Mouse (Mus musculus): ENCODE data around the gene Adgrl1. TPM values are rescaled to one million over a fixed set of nuclear protein-coding genes. Genes with fewer than 3 reads are reported as not detected.
A peak's percentile ranks its signal among the peaks of the same experiment; 100 is the strongest.

The Adgrl1 gene
- total and polyA plus RNA-seq, 3 experiments, result 11.3 to 31.2 (median 18.5) TPM

- ATAC-seq (ENCODE audit: extremely low read depth, insufficient number of reproducible peaks, low FRiP score, poor library complexity, severe bottlenecking), result peak; percentile 95
- no peaks in the 10 kb centered on the region for H3K9me3 ChIP-seq (replicated peaks)
- 0 out of 2 replicates have a peak, but pooled peaks cover 3% of the 10 kb centered on the region for H3K27me3 ChIP-seq (ENCODE audit: insufficient read depth, low read length)
- peak within 1 kb of the TSS; percentile 76 for H3K4me3 ChIP-seq (ENCODE audit: low read depth, low read length)
- H3K4me1 ChIP-seq (ENCODE audit: insufficient read depth, low read depth, low read length), result peaks cover 26% of the 10 kb centered on the region
- peaks cover 24% of the 10 kb centered on the region for H3K36me3 ChIP-seq (replicated peaks)
- DNase-seq (ENCODE audit: low spot score), result peak; percentile 99
- TF ChIP-seq POLR2AphosphoS5 (IDR thresholded peaks at IDR 0.05; ENCODE audit: insufficient replicate concordance, low read depth, low read length), result no peak
- no peak for TF ChIP-seq CTCF (IDR thresholded peaks at IDR 0.05; ENCODE audit: low read depth, low read length)
- no peak for TF ChIP-seq GATA1 (IDR thresholded peaks at IDR 0.05; ENCODE audit: borderline replicate concordance, low read length)
- TF ChIP-seq TAL1 (conservative IDR thresholded peaks at IDR 0.05; ENCODE audit: low read depth, low read length), result no peak
- no peak for TF ChIP-seq GATA2 (IDR thresholded peaks at IDR 0.05; ENCODE audit: borderline replicate concordance, low read depth, low read length)
These were observed 55.4 kb downstream of the Adgrl1 start, which contains the start of the genes Gm10644 and Asf1b for GRCm38 (mm10) chr8:83955106-83955957. TSS of gene Gm10644 (minus strand) at chr8:83955205. TSS of gene Asf1b (plus strand) at chr8:83955507.

GRCm38 (mm10) chr8:83955958-83956218, 56.0 kb downstream of the Adgrl1 start:
- ATAC-seq (ENCODE audit: extremely low read depth, insufficient number of reproducible peaks, low FRiP score, poor library complexity, severe bottlenecking) (no peak), DNase-seq (ENCODE audit: low spot score) (no peak)
- H3K4me3 ChIP-seq (ENCODE audit: low read depth, low read length), result peak overlapping the region; percentile 76
- peaks cover 28% of the 10 kb centered on the region for H3K36me3 ChIP-seq (replicated peaks)
- H3K4me1 ChIP-seq (ENCODE audit: insufficient read depth, low read depth, low read length), result peaks cover 26% of the 10 kb centered on the region
- 0 out of 2 replicates have a peak, but pooled peaks cover 3% of the 10 kb centered on the region for H3K27me3 ChIP-seq (ENCODE audit: insufficient read depth, low read length)
- TF ChIP-seq GATA1 (IDR thresholded peaks at IDR 0.05; ENCODE audit: borderline replicate concordance, low read length), result no peak
- no peak for TF ChIP-seq CTCF (IDR thresholded peaks at IDR 0.05; ENCODE audit: low read depth, low read length)
- TF ChIP-seq POLR2AphosphoS5 (IDR thresholded peaks at IDR 0.05; ENCODE audit: insufficient replicate concordance, low read depth, low read length), result no peak
- no peak for TF ChIP-seq TAL1 (conservative IDR thresholded peaks at IDR 0.05; ENCODE audit: low read depth, low read length)
- no peak for TF ChIP-seq GATA2 (IDR thresholded peaks at IDR 0.05; ENCODE audit: borderline replicate concordance, low read depth, low read length)
- H3K9me3 ChIP-seq (replicated peaks), result no peaks in the 10 kb centered on the region

DNA sequence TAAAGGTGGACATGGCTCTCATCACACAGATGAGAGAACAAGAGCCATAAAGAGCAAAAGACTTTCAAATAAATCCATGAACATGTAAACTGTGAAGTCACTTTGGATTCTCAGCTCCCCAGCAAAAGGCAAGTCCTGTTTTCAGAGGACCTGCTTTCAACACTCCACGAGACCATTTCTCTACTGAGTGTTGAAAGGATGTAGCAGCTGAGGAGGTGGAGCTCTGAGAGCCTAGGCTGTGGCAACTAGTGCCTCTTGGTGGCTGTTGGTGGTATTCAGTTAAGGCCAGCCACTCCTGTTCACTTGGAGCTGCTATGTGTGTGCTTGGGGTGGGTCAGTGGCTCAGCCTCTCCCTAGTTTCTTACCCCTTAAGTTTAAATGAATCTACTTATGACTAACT, 56.9 kb downstream of the Adgrl1 start:
- ATAC-seq (ENCODE audit: extremely low read depth, insufficient number of reproducible peaks, low FRiP score, poor library complexity, severe bottlenecking), result no peak
- peaks cover 37% of the 10 kb centered on the region for H3K36me3 ChIP-seq (replicated peaks)
- peak; percentile 49 for DNase-seq (ENCODE audit: low spot score)
- H3K4me1 ChIP-seq (ENCODE audit: insufficient read depth, low read depth, low read length), result peaks cover 31% of the 10 kb centered on the region
- H3K27me3 ChIP-seq (ENCODE audit: insufficient read depth, low read length), result no peaks in the 10 kb centered on the region
- no peak for TF ChIP-seq CTCF (IDR thresholded peaks at IDR 0.05; ENCODE audit: low read depth, low read length)
- TF ChIP-seq POLR2AphosphoS5 (IDR thresholded peaks at IDR 0.05; ENCODE audit: insufficient replicate concordance, low read depth, low read length), result no peak
- TF ChIP-seq GATA1 (IDR thresholded peaks at IDR 0.05; ENCODE audit: borderline replicate concordance, low read length), result no peak
- no peak for TF ChIP-seq GATA2 (IDR thresholded peaks at IDR 0.05; ENCODE audit: borderline replicate concordance, low read depth, low read length)
- no peak for TF ChIP-seq TAL1 (conservative IDR thresholded peaks at IDR 0.05; ENCODE audit: low read depth, low read length)
- peak overlapping the region; percentile 76; the same call in 1 of the 2 replicates for H3K4me3 ChIP-seq (ENCODE audit: low read depth, low read length)
- no peaks in the 10 kb centered on the region for H3K9me3 ChIP-seq (replicated peaks)

DNA sequence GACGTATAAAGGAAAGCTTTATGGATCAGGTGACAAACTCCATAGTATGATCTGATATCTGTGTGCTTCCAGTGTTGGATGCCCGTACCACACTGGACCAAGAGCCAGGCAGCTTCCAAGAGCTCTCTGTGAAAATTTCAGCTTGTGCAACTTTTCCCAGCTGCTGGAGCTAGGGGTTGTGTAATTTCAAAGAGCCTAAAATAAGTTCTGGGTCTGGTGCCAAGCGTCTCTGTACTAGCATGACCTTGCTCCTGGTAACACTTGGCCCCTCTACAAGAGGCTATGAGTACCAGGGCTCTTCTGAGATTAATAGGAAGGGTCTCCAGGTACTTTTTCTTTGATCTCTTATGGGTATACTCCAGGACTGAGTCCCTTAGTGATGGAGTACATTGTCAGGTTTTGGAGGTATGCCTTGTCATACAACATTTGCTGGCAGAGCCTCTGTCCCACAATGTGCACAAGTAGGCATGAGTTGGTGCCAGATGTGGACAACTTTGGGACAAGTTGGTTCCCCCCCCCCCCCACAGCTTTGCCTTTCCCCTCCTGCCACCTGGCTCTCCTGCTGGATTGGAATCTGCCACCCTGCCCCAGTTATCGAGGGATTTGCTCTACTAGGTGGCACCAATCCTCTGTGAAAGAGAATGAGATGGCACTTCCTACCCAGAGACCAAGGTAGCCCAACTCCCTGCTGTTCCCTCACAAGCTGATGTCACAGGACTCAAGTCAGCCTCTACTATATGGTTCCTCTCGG, 64.3 kb downstream of the Adgrl1 start:
- Histone ChIP-seq H3K4me1 (ENCODE audit: insufficient read depth, low read depth, low read length) (peaks cover 4% of the 10 kb centered on the region; the same call in 1 of the 2 replicates), H3K36me3 (replicated peaks) (peaks cover 91% of the 10 kb centered on the region), H3K9me3 (replicated peaks) (no peaks in the 10 kb centered on the region), H3K27me3 (ENCODE audit: insufficient read depth, low read length) (no peaks in the 10 kb centered on the region), H3K4me3 (ENCODE audit: low read depth, low read length) (no peak overlapping the region)
- TF ChIP-seq CTCF (IDR thresholded peaks at IDR 0.05; ENCODE audit: low read depth, low read length) (no peak), GATA2 (IDR thresholded peaks at IDR 0.05; ENCODE audit: borderline replicate concordance, low read depth, low read length) (no peak), POLR2AphosphoS5 (IDR thresholded peaks at IDR 0.05; ENCODE audit: insufficient replicate concordance, low read depth, low read length) (no peak), TAL1 (conservative IDR thresholded peaks at IDR 0.05; ENCODE audit: low read depth, low read length) (no peak)
- no peak for DNase-seq (ENCODE audit: low spot score)
- no peak for ATAC-seq (ENCODE audit: extremely low read depth, insufficient number of reproducible peaks, low FRiP score, poor library complexity, severe bottlenecking)

- H3K9me3 ChIP-seq (replicated peaks), result no peaks in the 10 kb centered on the region
- no peak overlapping the region for H3K4me3 ChIP-seq (ENCODE audit: low read depth, low read length)
- H3K36me3 ChIP-seq (replicated peaks), result peaks cover 88% of the 10 kb centered on the region
- peaks cover 16% of the 10 kb centered on the region for H3K4me1 ChIP-seq (ENCODE audit: insufficient read depth, low read depth, low read length)
- no peaks in the 10 kb centered on the region for H3K27me3 ChIP-seq (ENCODE audit: insufficient read depth, low read length)
- no peak for DNase-seq (ENCODE audit: low spot score)
- TF ChIP-seq TAL1 (conservative IDR thresholded peaks at IDR 0.05; ENCODE audit: low read depth, low read length) (no peak), POLR2AphosphoS5 (IDR thresholded peaks at IDR 0.05; ENCODE audit: insufficient replicate concordance, low read depth, low read length) (no peak), CTCF (IDR thresholded peaks at IDR 0.05; ENCODE audit: low read depth, low read length) (no peak), GATA2 (IDR thresholded peaks at IDR 0.05; ENCODE audit: borderline replicate concordance, low read depth, low read length) (no peak), GATA1 (IDR thresholded peaks at IDR 0.05; ENCODE audit: borderline replicate concordance, low read length) (no peak)
- ATAC-seq (ENCODE audit: extremely low read depth, insufficient number of reproducible peaks, low FRiP score, poor library complexity, severe bottlenecking), result no peak
These were observed 67.8 kb downstream of the Adgrl1 start for GRCm38 (mm10) chr8:83967701-83968100.

- no peak for ATAC-seq (ENCODE audit: extremely low read depth, insufficient number of reproducible peaks, low FRiP score, poor library complexity, severe bottlenecking)
- Histone ChIP-seq H3K9me3 (replicated peaks) (no peaks in the 10 kb centered on the region), H3K36me3 (replicated peaks) (peaks cover 70% of the 10 kb centered on the region), H3K27me3 (ENCODE audit: insufficient read depth, low read length) (no peaks in the 10 kb centered on the region), H3K4me1 (ENCODE audit: insufficient read depth, low read depth, low read length) (peaks cover 35% of the 10 kb centered on the region), H3K4me3 (ENCODE audit: low read depth, low read length) (no peak overlapping the region)
- no peak for DNase-seq (ENCODE audit: low spot score)
- TF ChIP-seq CTCF (IDR thresholded peaks at IDR 0.05; ENCODE audit: low read depth, low read length), result no peak
- TF ChIP-seq POLR2AphosphoS5 (IDR thresholded peaks at IDR 0.05; ENCODE audit: insufficient replicate concordance, low read depth, low read length), result no peak
- TF ChIP-seq GATA1 (IDR thresholded peaks at IDR 0.05; ENCODE audit: borderline replicate concordance, low read length), result no peak
- TF ChIP-seq TAL1 (conservative IDR thresholded peaks at IDR 0.05; ENCODE audit: low read depth, low read length), result no peak
- no peak for TF ChIP-seq GATA2 (IDR thresholded peaks at IDR 0.05; ENCODE audit: borderline replicate concordance, low read depth, low read length)
These were observed 71.2 kb downstream of the Adgrl1 start for GRCm38 (mm10) chr8:83971121-83971520.

All from G1E (cell line).